Mouse (Mus musculus): ENCODE measurements at regions not wholly inside any gene's neighbourhood (a gene's known extent, or its start where the extent isn't known, plus 50 kb on each side); places are given as distances from the start of the nearest gene placed in this dataset.
"Not testable (repeated sequence)": the region's sequence is repeated elsewhere in the genome, so short reads cannot be mapped to it uniquely, and the experiment has no call there.

GRCm38 (mm10) chr6:60445591-60445990, 384.1 kb downstream of the Snca start:
- TF ChIP-seq CTCF (IDR thresholded peaks at IDR 0.05), result no peak
- intact Hi-C loops (cut with DNase I), result no loop called here
- Histone ChIP-seq H3K27ac (no peak overlapping the region), H3K4me3 (no peak overlapping the region)
- no peak for DNase-seq (ENCODE audit: extremely low spot score in 1 of 2, low spot score in 2 of 2)

- Histone ChIP-seq H3K4me3 (no peak overlapping the region), H3K27ac (no peak overlapping the region)
- intact Hi-C loops (cut with DNase I), result loop anchor here (5.0 kb wide), 1 partner anchor 905 kb away; no protein-coding TSS in a partner anchor
- no peak for DNase-seq (ENCODE audit: extremely low spot score in 1 of 2, low spot score in 2 of 2)
- no peak for TF ChIP-seq CTCF (IDR thresholded peaks at IDR 0.05)
Observed at GRCm38 (mm10) chr6:60441952-60442351, 387.7 kb downstream of the Snca start.

GRCm38 (mm10) chr6:60411669-60412068, 418.0 kb downstream of the Snca start:
- Histone ChIP-seq H3K4me3 (no peak overlapping the region), H3K27ac (no peak overlapping the region)
- no peak for TF ChIP-seq CTCF (IDR thresholded peaks at IDR 0.05)
- intact Hi-C loops (cut with DNase I), result no loop called here
- DNase-seq (ENCODE audit: extremely low spot score in 1 of 2, low spot score in 2 of 2), result no peak

- H3K27ac ChIP-seq, result no peak overlapping the region
- H3K4me3 ChIP-seq, result no peak overlapping the region
- no peak for TF ChIP-seq CTCF (IDR thresholded peaks at IDR 0.05)
- intact Hi-C loops (cut with DNase I), result no loop called here
- DNase-seq (ENCODE audit: extremely low spot score in 1 of 2, low spot score in 2 of 2), result no peak
Observed at GRCm38 (mm10) chr6:60411239-60411638, 418.4 kb downstream of the Snca start.

- intact Hi-C loops (cut with DNase I), result no loop called here
- no peak for TF ChIP-seq CTCF (IDR thresholded peaks at IDR 0.05)
- DNase-seq (ENCODE audit: extremely low spot score in 1 of 2, low spot score in 2 of 2), result no peak
- Histone ChIP-seq H3K27ac (no peak overlapping the region), H3K4me3 (no peak overlapping the region)
Observed at GRCm38 (mm10) chr6:60410051-60410785, 419.4 kb downstream of the Snca start.

GRCm38 (mm10) chr6:60409094-60409493, 420.6 kb downstream of the Snca start:
- intact Hi-C loops (cut with DNase I), result no loop called here
- H3K4me3 ChIP-seq, result no peak overlapping the region
- H3K27ac ChIP-seq, result no peak overlapping the region
- no peak for DNase-seq (ENCODE audit: extremely low spot score in 1 of 2, low spot score in 2 of 2)
- TF ChIP-seq CTCF (IDR thresholded peaks at IDR 0.05), result no peak

GRCm38 (mm10) chr6:60406861-60407260, 422.8 kb downstream of the Snca start:
- no peak for DNase-seq (ENCODE audit: extremely low spot score in 1 of 2, low spot score in 2 of 2)
- Histone ChIP-seq H3K4me3 (no peak overlapping the region), H3K27ac (no peak overlapping the region)
- TF ChIP-seq CTCF (IDR thresholded peaks at IDR 0.05), result no peak
- intact Hi-C loops (cut with DNase I), result no loop called here

- intact Hi-C loops (cut with DNase I); DNase-seq (ENCODE audit: extremely low spot score in 1 of 2, low spot score in 2 of 2); H3K27ac ChIP-seq; H3K4me3 ChIP-seq: not testable (repeated sequence)
Observed at GRCm38 (mm10) chr6:60363931-60364330, 465.7 kb downstream of the Snca start.

GRCm38 (mm10) chr6:60345448-60345847, 484.2 kb downstream of the Snca start:
- Histone ChIP-seq H3K27ac (no peak overlapping the region), H3K4me3 (no peak overlapping the region)
- DNase-seq (ENCODE audit: extremely low spot score in 1 of 2, low spot score in 2 of 2), result no peak
- intact Hi-C loops (cut with DNase I), result no loop called here
- no peak for TF ChIP-seq CTCF (IDR thresholded peaks at IDR 0.05)
